Mouse (Mus musculus) E14TG2a.4 (cell line): ENCODE results near the gene Hoga1.

Experiments
- CTCF ChIP-seq: conservative IDR thresholded peaks from 2 replicates; pipeline ENCODE4 v1.5.1; 2014; ENCODE audit warnings: low read length
- POU5F1 ChIP-seq: IDR thresholded peaks from 2 replicates; pipeline ENCODE4 v1.6.1; 2014; ENCODE audit warnings: low read length, borderline replicate concordance

- no peak for TF ChIP-seq POU5F1
- no peak for TF ChIP-seq CTCF
Measured at GRCm38 (mm10) chr19:42090637-42091141, 45.3 kb downstream of the Hoga1 start.
